Mouse (Mus musculus) cerebellum, adult (tissue): ENCODE results near the gene Arhgap9.

Experiments used
- ATAC-seq: cut with Nextera tagmentation; 2 replicates; pipeline ENCODE4 v1.9.2; 2017; ENCODE audit warnings: mild to moderate bottlenecking, moderate library complexity, mixed read lengths; ENCODE audit not compliant: insufficient number of reproducible peaks, low FRiP score, low TSS enrichment

The Arhgap9 gene

DNA sequence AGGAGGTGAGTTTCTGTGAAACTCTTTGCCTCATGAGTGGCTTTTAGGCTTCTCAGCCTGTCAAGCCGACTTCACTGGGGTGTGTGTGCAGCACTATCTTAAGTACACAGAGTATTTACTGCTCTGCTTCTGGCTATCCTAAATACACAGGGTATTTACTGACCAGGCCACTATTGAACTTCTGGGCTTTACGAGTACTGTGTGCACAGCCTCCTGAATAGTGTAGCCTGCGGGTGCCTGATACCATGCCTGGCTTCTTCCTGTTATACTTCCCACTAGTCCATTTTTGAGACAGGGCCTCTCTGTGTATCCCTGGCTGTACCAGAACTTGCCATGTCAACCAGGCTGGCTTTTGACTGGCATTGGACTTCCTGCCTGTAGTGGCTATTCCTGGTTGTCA lies 55.9 kb downstream of the Arhgap9 start:
- ATAC-seq = no peak
